Mouse (Mus musculus): Measurements from ENCODE around the gene Thrsp. TPM values are rescaled to one million over a fixed set of nuclear protein-coding genes. Genes with fewer than 3 reads are reported as not detected.
"Not testable (repeated sequence)": the region's sequence is repeated elsewhere in the genome, so short reads cannot be mapped to it uniquely, and the experiment has no call there.

Thrsp gene
- 10 to 100 TPM; 17.3 to 20.7 TPM for total RNA-seq (2021)
- long read RNA-seq, experiment 1, transcript Thrsp-201 (2 exons, 1,277 nt): major isoform, 31 of 39 reads
- long read RNA-seq, experiment 1, partial matches to known transcripts: 8 of 39 reads
- long read RNA-seq, experiment 1, other reads (novel, unspliced or antisense): 0 of 39 reads
- long read RNA-seq, experiment 2, transcript Thrsp-201 (2 exons, 1,277 nt): major isoform, 24 of 29 reads
- long read RNA-seq, experiment 2, partial matches to known transcripts: 4 of 29 reads
- long read RNA-seq, experiment 2, other reads (novel, unspliced or antisense): 1 of 29 reads

- peak; percentile 60 to 61 for DNase-seq (ENCODE audit: low spot score in 2 of 2)
Measured at GRCm38 (mm10) chr7:97416906-97417777, at the start of gene Thrsp. Gene Thrsp (minus strand): TSS chr7:97417730.

GRCm38 (mm10) chr7:97455577-97455976 is 38.0 kb upstream of the Thrsp start:
- no peak for DNase-seq (ENCODE audit: low spot score in 2 of 2)

- DNase-seq (ENCODE audit: low spot score in 2 of 2): no peak
Measured at GRCm38 (mm10) chr7:97454795-97455194, 37.3 kb upstream of the Thrsp start.

GRCm38 (mm10) chr7:97453141-97453921 is 35.8 kb upstream of the Thrsp start:
- no peak for DNase-seq (ENCODE audit: low spot score in 2 of 2)

- no peak for DNase-seq (ENCODE audit: low spot score in 2 of 2)
Measured at GRCm38 (mm10) chr7:97452196-97452595, 34.7 kb upstream of the Thrsp start.

- not testable (repeated sequence) for DNase-seq (ENCODE audit: low spot score in 2 of 2)
Measured at GRCm38 (mm10) chr7:97451023-97451422, 33.5 kb upstream of the Thrsp start, which contains the start of gene Kctd14. Gene Kctd14 (plus strand): TSS chr7:97451323.

- peak in 1 of 2 experiments; percentile 5 for DNase-seq (ENCODE audit: low spot score in 2 of 2)
Measured at GRCm38 (mm10) chr7:97447050-97447531, 29.6 kb upstream of the Thrsp start.

GRCm38 (mm10) chr7:97446171-97446925 is 28.8 kb upstream of the Thrsp start:
- DNase-seq (ENCODE audit: low spot score in 2 of 2): peak; percentile 85 to 90

- no peak for DNase-seq (ENCODE audit: low spot score in 2 of 2)
Measured at GRCm38 (mm10) chr7:97438986-97439385, 21.5 kb upstream of the Thrsp start.

GRCm38 (mm10) chr7:97434517-97434916 is 17.0 kb upstream of the Thrsp start:
- DNase-seq (ENCODE audit: low spot score in 2 of 2): no peak

- DNase-seq (ENCODE audit: low spot score in 2 of 2): not testable (repeated sequence)
Measured at GRCm38 (mm10) chr7:97433517-97433916, 16.0 kb upstream of the Thrsp start.

GRCm38 (mm10) chr7:97429705-97430104 is 12.2 kb upstream of the Thrsp start:
- DNase-seq (ENCODE audit: low spot score in 2 of 2): no peak

- no peak for DNase-seq (ENCODE audit: low spot score in 2 of 2)
Measured at GRCm38 (mm10) chr7:97427778-97428420, 10.4 kb upstream of the Thrsp start.

GRCm38 (mm10) chr7:97427296-97427695 is 9.8 kb upstream of the Thrsp start:
- no peak for DNase-seq (ENCODE audit: low spot score in 2 of 2)

GRCm38 (mm10) chr7:97426566-97426965 is 9.0 kb upstream of the Thrsp start:
- DNase-seq (ENCODE audit: low spot score in 2 of 2): peak in 1 of 2 experiments; percentile 46

GRCm38 (mm10) chr7:97424621-97425245 is 7.2 kb upstream of the Thrsp start:
- peak; percentile 89 to 91 for DNase-seq (ENCODE audit: low spot score in 2 of 2)

- no peak for DNase-seq (ENCODE audit: low spot score in 2 of 2)
Measured at GRCm38 (mm10) chr7:97423754-97424153, 6.2 kb upstream of the Thrsp start.

- DNase-seq (ENCODE audit: low spot score in 2 of 2): peak in 1 of 2 experiments; percentile 30
Measured at GRCm38 (mm10) chr7:97420958-97421651, 3.6 kb upstream of the Thrsp start.

- no peak for DNase-seq (ENCODE audit: low spot score in 2 of 2)
Measured at GRCm38 (mm10) chr7:97420406-97420805, 2.9 kb upstream of the Thrsp start.
